Mouse (Mus musculus): Measurements from ENCODE around the gene Kcnab2.

DNA sequence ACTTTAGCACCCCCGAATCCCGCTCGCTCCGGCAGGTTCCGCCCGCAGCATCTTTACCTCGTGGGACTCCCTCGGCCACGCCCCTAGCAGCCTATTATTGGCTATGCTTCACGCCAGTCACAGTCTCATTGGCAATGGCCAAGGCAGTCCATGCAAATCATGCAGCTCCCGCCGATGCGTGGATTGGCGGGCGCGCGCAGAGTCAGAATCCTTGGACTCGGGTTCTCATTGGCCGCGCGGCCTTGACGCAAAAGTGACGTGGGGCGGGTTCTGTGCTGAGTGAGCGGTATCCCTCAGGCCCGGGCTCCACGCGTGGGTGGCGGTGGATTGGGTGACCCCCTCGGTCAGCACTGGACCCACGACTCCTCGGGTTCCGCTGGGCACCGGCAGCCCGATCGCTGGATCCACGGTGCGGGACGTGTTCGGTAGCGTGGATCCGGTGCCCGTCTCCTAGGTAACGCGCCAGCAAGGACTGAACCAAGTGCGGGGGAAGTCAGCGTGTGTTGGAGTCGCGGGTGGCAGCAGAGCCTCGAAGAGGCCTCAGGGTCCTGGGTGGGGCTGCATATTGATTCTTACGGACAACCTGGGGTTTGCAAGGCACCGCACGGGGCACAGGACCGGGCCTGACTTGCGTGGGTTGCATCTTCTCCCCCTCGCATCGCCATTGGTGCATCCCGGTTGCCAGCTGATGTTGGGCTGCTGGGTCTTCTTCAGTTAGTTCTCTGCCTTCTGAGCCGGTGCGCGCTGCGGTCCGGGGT, at the start of gene Kcnab2:
- no peak for TF ChIP-seq POLR2A (IDR thresholded peaks at IDR 0.05; ENCODE audit: borderline replicate concordance, low read depth, low read length)
- no peak for TF ChIP-seq CTCF (IDR thresholded peaks at IDR 0.05; ENCODE audit: low read depth, low read length)
